Mouse (Mus musculus) midbrain, embryonic 16.5 days (tissue): ENCODE results near the gene Eif4e2. TPM values are rescaled to one million over a fixed set of nuclear protein-coding genes. Genes with fewer than 3 reads are reported as not detected.

Source experiments
- ATAC-seq: fragments of 200-750 bp; cut with Nextera tagmentation; 2 replicates; pipeline ENCODE4 v1.8.0; 2017; ENCODE audit warnings: moderate TSS enrichment
- H3K27ac ChIP-seq: fragments of 300-500 bp; sonication (generic); 2 replicates; pipeline ENCODE4 v1.5.1; 2014; ENCODE audit warnings: mild to moderate bottlenecking, low read length, mixed read lengths
- H3K27me3 ChIP-seq: fragments of 300-500 bp; sonication (generic); 2 replicates; pipeline ENCODE4 v1.6.1; 2014; ENCODE audit warnings: low read depth, low read length, mixed read lengths; ENCODE audit not compliant: control insufficient read depth, insufficient read depth
- H3K36me3 ChIP-seq: fragments of 300-500 bp; sonication (generic); 2 replicates; pipeline ENCODE4 v1.6.1; 2014; ENCODE audit warnings: mild to moderate bottlenecking, low read length, moderate library complexity, mixed read lengths; ENCODE audit not compliant: control insufficient read depth, insufficient read depth
- H3K4me1 ChIP-seq: fragments of 300-500 bp; sonication (generic); 2 replicates; pipeline ENCODE4 v1.6.1; 2014; ENCODE audit warnings: mild to moderate bottlenecking, low read length, mixed read lengths; ENCODE audit not compliant: control insufficient read depth, insufficient read depth
- H3K4me2 ChIP-seq: fragments of 300-500 bp; sonication (generic); 2 replicates; pipeline ENCODE4 v1.6.1; 2014; ENCODE audit warnings: mild to moderate bottlenecking, low read length, mixed read lengths
- H3K4me3 ChIP-seq: fragments of 300-500 bp; sonication (generic); 2 replicates; pipeline ENCODE4 v1.5.1; 2014; ENCODE audit warnings: low read depth, mild to moderate bottlenecking, low read length, moderate library complexity, mixed read lengths
- H3K9ac ChIP-seq: fragments of 300-500 bp; sonication (generic); 2 replicates; pipeline ENCODE4 v1.6.1; 2014; ENCODE audit warnings: low read depth, low read length, mixed read lengths
- H3K9me3 ChIP-seq: fragments of 300-500 bp; sonication (generic); replicated peaks from 2 replicates; pipeline ENCODE4 v1.6.1; 2014; ENCODE audit warnings: mild to moderate bottlenecking, low read length, mixed read lengths; ENCODE audit not compliant: control insufficient read depth, poor library complexity, severe bottlenecking
- WGBS: fragments of 180-500 bp; shearing (Covaris S2); extraction: QIAGEN DNeasy Blood & Tissue Kit; methylation state at CpG from one replicate; pipeline ENCODE4 v1.1.7; 2014; 5-methylcytosine and 5-hydroxymethylcytosine counted together
- polyA plus RNA-seq: library from polyadenylated mRNA; unstranded; fragments of >200 nt; fragmentation: Nextera tagmentation; extraction: Ambion mirVana; gene quantifications from 2 replicates; pipeline ENCODE4 v1.2.1, GENCODE M21; 2015

Gene Eif4e2
- polyA plus RNA-seq, 1 experiment from 2014 or later: 86.6 TPM

- 26% methylated on average over 4 of the region's 4 CpGs for WGBS
- Histone ChIP-seq H3K27ac (peak overlapping the region; percentile 94), H3K27me3 (no peaks in the 10 kb centered on the region), H3K36me3 (peaks cover 2% of the 10 kb centered on the region; the same call in 1 of the 2 replicates), H3K4me1 (peaks cover 31% of the 10 kb centered on the region), H3K4me2 (peak overlapping the region; percentile 75), H3K4me3 (peak overlapping the region; percentile 79), H3K9ac (peak overlapping the region; percentile 90), H3K9me3 (no peaks in the 10 kb centered on the region)
- ATAC-seq: no peak
Measured at GRCm38 (mm10) chr1:87214748-87215147, 1.0 kb downstream of the Eif4e2 start.

DNA sequence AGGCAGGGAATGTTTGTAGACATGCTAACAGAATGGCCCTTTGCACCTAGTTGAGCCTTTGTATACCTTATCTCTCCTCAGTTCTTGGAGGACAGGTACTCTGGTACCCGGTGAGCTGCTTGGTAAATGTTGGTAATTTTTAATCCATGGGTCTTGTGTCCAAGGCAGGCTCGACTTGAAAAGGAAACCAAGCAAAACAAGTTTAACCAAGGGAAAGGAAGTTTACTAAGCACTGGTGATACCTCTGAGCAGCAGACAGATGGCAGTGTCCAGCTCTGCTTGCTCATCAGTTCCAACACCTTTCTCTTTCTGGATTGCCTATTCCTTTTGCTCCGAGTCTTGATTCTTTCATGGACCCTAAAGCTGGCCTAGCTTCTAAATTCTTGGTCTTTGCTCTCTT lies 4.2 kb downstream of the Eif4e2 start:
- no peaks in the 10 kb centered on the region for H3K27me3 ChIP-seq
- no peak for ATAC-seq
- 70% methylated on average over 3 of the region's 3 CpGs for WGBS
- no peak overlapping the region for H3K9ac ChIP-seq
- no peak overlapping the region for H3K4me2 ChIP-seq
- H3K9me3 ChIP-seq: no peaks in the 10 kb centered on the region
- peaks cover 31% of the 10 kb centered on the region for H3K36me3 ChIP-seq
- no peak overlapping the region for H3K4me3 ChIP-seq
- no peak overlapping the region for H3K27ac ChIP-seq
- H3K4me1 ChIP-seq: peaks cover 29% of the 10 kb centered on the region

DNA sequence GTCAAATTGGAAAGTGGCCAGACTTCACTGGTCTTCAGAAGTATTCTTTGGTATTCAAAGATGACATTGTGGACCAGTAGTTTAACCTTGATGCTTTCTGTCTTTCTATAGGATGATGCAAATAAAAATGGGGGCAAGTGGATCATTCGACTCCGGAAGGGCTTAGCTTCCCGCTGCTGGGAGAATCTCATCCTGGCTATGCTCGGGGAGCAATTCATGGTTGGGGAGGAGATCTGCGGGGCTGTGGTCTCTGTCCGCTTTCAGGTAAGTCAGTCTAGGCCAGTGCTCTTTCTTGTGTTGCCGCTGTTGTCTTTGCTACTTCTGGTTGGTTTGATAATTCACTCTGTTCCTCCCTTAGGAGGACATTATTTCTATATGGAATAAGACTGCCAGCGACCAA lies 12.0 kb downstream of the Eif4e2 start:
- WGBS: 95% methylated on average over 8 of the region's 8 CpGs
- Histone ChIP-seq H3K27me3 (no peaks in the 10 kb centered on the region), H3K4me3 (no peak overlapping the region), H3K4me1 (no peaks in the 10 kb centered on the region), H3K9me3 (no peaks in the 10 kb centered on the region), H3K27ac (no peak overlapping the region), H3K9ac (no peak overlapping the region), H3K36me3 (peaks cover 51% of the 10 kb centered on the region), H3K4me2 (no peak overlapping the region)
- no peak for ATAC-seq

DNA sequence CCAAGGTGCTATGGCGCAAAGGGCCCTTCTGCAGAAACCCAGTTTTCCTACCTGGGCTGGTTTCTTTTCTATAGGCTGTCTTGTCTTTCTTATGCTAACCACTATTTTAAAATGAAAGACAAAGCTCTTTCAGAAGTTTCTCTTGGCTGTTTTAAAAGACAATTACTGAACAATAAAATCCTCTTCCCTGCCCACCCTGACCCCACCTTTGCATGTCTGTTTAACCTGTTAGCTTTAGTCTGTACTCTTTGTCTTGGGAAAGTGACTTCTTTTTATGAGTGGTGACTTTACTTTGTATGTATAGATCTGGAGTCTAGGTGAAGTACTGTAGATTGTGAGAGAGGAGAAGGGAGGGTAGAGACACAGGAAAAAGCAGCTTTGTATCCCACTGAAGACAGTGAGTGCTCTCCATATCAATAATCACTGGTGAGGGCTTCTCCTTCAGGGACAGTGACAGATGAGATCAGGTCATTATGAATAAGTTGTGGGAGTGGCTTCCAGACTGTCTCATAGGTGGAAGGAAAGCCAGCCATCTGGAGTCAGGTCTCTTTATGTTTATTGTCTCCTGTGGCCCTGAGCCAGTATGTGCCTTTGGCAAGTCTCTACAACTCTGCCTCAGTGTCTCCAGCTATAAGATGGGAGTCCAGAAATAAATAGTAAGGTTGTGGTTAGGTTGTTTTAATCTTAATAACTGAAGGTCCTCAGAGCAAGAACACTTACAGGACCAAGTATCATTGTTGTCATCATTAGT lies 12.9 kb downstream of the Eif4e2 start:
- 91% methylated on average over 1 of the region's 1 CpGs for WGBS

GRCm38 (mm10) chr1:87227160-87227550 lies 13.4 kb downstream of the Eif4e2 start:
- WGBS: 91% methylated on average over 3 of the region's 3 CpGs
- no peak overlapping the region for H3K4me2 ChIP-seq

More for the DNA sequence above, 12.9 kb downstream of the Eif4e2 start:
- Histone ChIP-seq H3K9ac (no peak overlapping the region), H3K36me3 (peaks cover 44% of the 10 kb centered on the region), H3K27me3 (no peaks in the 10 kb centered on the region), H3K4me3 (no peak overlapping the region), H3K9me3 (no peaks in the 10 kb centered on the region), H3K4me2 (no peak overlapping the region), H3K4me1 (no peaks in the 10 kb centered on the region), H3K27ac (no peak overlapping the region)
- no peak for ATAC-seq

DNA sequence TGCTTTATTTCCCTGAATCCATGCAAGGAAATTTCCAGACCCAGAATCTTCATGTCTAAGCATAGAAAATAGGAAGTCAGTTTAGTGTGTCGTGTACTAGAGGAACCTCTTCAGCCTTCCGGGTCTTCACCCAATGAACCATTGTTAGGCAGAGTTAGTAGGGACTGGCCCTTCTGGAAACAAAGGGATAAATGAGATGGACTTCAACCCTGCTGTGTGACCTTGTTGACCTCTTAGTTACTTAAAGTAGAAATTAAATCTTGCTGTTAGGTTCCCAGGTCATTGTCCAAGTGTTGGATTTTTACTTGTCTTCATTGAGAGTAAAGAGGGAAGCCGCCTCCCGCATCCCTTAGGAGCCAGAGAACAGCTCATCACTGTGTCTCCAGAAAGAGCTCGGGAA lies 16.9 kb downstream of the Eif4e2 start:
- Histone ChIP-seq H3K4me3 (no peak overlapping the region), H3K27me3 (no peaks in the 10 kb centered on the region), H3K36me3 (peaks cover 39% of the 10 kb centered on the region), H3K4me1 (no peaks in the 10 kb centered on the region), H3K9me3 (no peaks in the 10 kb centered on the region), H3K27ac (no peak overlapping the region), H3K9ac (no peak overlapping the region), H3K4me2 (no peak overlapping the region)
- 68% methylated on average over 5 of the region's 5 CpGs for WGBS
- no peak for ATAC-seq

More at GRCm38 (mm10) chr1:87227160-87227550, 13.4 kb downstream of the Eif4e2 start:
- Histone ChIP-seq H3K9ac (no peak overlapping the region), H3K4me3 (no peak overlapping the region), H3K27me3 (no peaks in the 10 kb centered on the region), H3K36me3 (peaks cover 39% of the 10 kb centered on the region), H3K9me3 (no peaks in the 10 kb centered on the region), H3K4me1 (no peaks in the 10 kb centered on the region), H3K27ac (no peak overlapping the region)
- no peak for ATAC-seq

- WGBS: 74% methylated on average over 7 of the region's 7 CpGs
- peaks cover 38% of the 10 kb centered on the region for H3K36me3 ChIP-seq
- no peaks in the 10 kb centered on the region for H3K9me3 ChIP-seq
- no peak overlapping the region for H3K27ac ChIP-seq
- no peak overlapping the region for H3K4me3 ChIP-seq
- no peaks in the 10 kb centered on the region for H3K4me1 ChIP-seq
- no peak for ATAC-seq
- H3K9ac ChIP-seq: no peak overlapping the region
- no peak overlapping the region for H3K4me2 ChIP-seq
- H3K27me3 ChIP-seq: no peaks in the 10 kb centered on the region
Measured at GRCm38 (mm10) chr1:87232197-87232596, 18.5 kb downstream of the Eif4e2 start.

GRCm38 (mm10) chr1:87239056-87239455 lies 25.3 kb downstream of the Eif4e2 start:
- no peak overlapping the region for H3K9ac ChIP-seq
- no peak overlapping the region for H3K27ac ChIP-seq
- no peaks in the 10 kb centered on the region for H3K4me1 ChIP-seq
- no peaks in the 10 kb centered on the region for H3K9me3 ChIP-seq
- H3K27me3 ChIP-seq: no peaks in the 10 kb centered on the region
- 82% methylated on average over 8 of the region's 8 CpGs for whole genome bisulfite sequencing
- no peak overlapping the region for H3K4me3 ChIP-seq
- ATAC-seq: no peak
- peaks cover 12% of the 10 kb centered on the region; the same call in 1 of the 2 replicates for H3K36me3 ChIP-seq
- no peak overlapping the region for H3K4me2 ChIP-seq

GRCm38 (mm10) chr1:87243021-87243420 lies 29.3 kb downstream of the Eif4e2 start:
- 90% methylated on average over 8 of the region's 8 CpGs for WGBS
- Histone ChIP-seq H3K27me3 (no peaks in the 10 kb centered on the region), H3K9me3 (no peaks in the 10 kb centered on the region), H3K36me3 (peaks cover 5% of the 10 kb centered on the region; the same call in 1 of the 2 replicates), H3K4me1 (0 out of 2 replicates have a peak, but pooled peaks cover 2% of the 10 kb centered on the region), H3K4me3 (no peak overlapping the region), H3K9ac (no peak overlapping the region), H3K4me2 (no peak overlapping the region), H3K27ac (no peak overlapping the region)
- no peak for ATAC-seq
